9 mouse cellular contexts compared by ENCODE assay signal in the genomic region with DNA sequence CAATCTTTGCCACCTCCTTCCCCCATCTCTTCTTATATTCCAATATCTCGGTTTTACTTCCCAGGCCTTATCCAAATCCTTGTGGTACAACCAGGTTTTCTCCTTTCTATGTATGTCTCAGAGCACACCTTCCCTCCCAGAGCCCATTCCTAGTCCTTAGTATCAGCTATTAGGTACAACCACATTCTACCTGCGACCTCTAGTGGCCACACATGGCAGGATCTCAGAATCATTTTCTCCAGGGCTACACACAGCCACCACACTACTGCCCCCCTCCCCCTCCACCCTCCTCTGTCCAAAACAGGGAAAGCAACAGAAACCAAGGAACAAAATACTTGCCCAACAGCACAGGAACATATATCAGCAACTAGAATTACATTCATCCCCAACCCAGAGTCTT.
A peak's percentile ranks its signal among the peaks of the same experiment; 100 is the strongest.
DNase-seq lines count a peak whose midpoint lies in the region; ATAC-seq and TF ChIP-seq lines count a peak whose summit lies in the region.
"Had no signal": no experiment of that assay in that cellular context is flagged by ENCODE, and none has a peak within 500 bp of the region (broad histone marks: within the 10 kb centered on the region; RNA-seq: fewer than 3 reads in every experiment).

No protein-coding gene starts in this region.

- peak; percentile 27 for DNase-seq in heart, postnatal 4 days
- no peak for DNase-seq in heart, adult 11 months
- DNase-seq in G1E (ENCODE audit: low spot score) (no peak), liver (peak; percentile 23)
- DNase-seq in gastrocnemius, adult 8-10 months (ENCODE audit: low spot score in 2 of 2): no peak
- DNase-seq: liver, embryonic 13.5 days had no signal

- no peak overlapping the region for H3K4me3 ChIP-seq in G1E (ENCODE audit: low read depth, low read length)
- H3K4me3 ChIP-seq in cortical plate, adult 2 months (ENCODE audit: insufficient read depth, low read length): no peak overlapping the region
- H3K4me3 ChIP-seq in intestine, embryonic 15.5 days (replicated peaks): no peak overlapping the region
- H3K4me3 ChIP-seq: liver, embryonic 13.5 days had no signal

- H3K9me3 ChIP-seq in G1E (replicated peaks): 0 out of 2 replicates have a peak, but pooled peaks cover 2% of the 10 kb centered on the region
- H3K9me3 ChIP-seq in intestine, embryonic 15.5 days: no peaks in the 10 kb centered on the region
- H3K9me3 ChIP-seq: liver, embryonic 13.5 days had no signal

- WGBS in intestine, embryonic 15.5 days: 12% methylated on average over 2 of the region's 2 CpGs

- no peaks in the 10 kb centered on the region for H3K36me3 ChIP-seq in G1E (replicated peaks)
- H3K36me3 ChIP-seq in intestine, embryonic 15.5 days: no peaks in the 10 kb centered on the region
- H3K36me3 ChIP-seq: liver, embryonic 13.5 days had no signal

- no peaks in the 10 kb centered on the region for H3K4me1 ChIP-seq in G1E (ENCODE audit: insufficient read depth, low read depth, low read length)
- no peaks in the 10 kb centered on the region for H3K4me1 ChIP-seq in cortical plate, adult 2 months (ENCODE audit: control insufficient read depth, insufficient read depth, low read length)
- H3K4me1 ChIP-seq in intestine, embryonic 15.5 days (replicated peaks): no peaks in the 10 kb centered on the region
- H3K4me1 ChIP-seq: liver, embryonic 13.5 days had no signal

- no peak for TF ChIP-seq CTCF in G1E (IDR thresholded peaks at IDR 0.05; ENCODE audit: low read depth, low read length)
- TF ChIP-seq CTCF in cortical plate, adult 2 months (IDR thresholded peaks at IDR 0.05; ENCODE audit: extremely low read depth, insufficient read depth, low read length): peak; percentile 28; the same call in 1 of the 2 replicates

- H3K4me2 ChIP-seq in intestine, embryonic 15.5 days (replicated peaks): no peak overlapping the region
- H3K4me2 ChIP-seq: liver, embryonic 13.5 days had no signal

- H3K27ac ChIP-seq in cortical plate, adult 2 months (ENCODE audit: insufficient read depth, low read length): no peak overlapping the region
- H3K27ac ChIP-seq in intestine, embryonic 15.5 days: no peak overlapping the region
- H3K27ac ChIP-seq: liver, embryonic 13.5 days had no signal

- H3K9ac ChIP-seq in intestine, embryonic 15.5 days: no peak overlapping the region
- H3K9ac ChIP-seq: liver, embryonic 13.5 days had no signal

- H3K27me3 ChIP-seq in G1E (ENCODE audit: insufficient read depth, low read length): no peaks in the 10 kb centered on the region
- no peaks in the 10 kb centered on the region for H3K27me3 ChIP-seq in intestine, embryonic 15.5 days (replicated peaks)
- H3K27me3 ChIP-seq: liver, embryonic 13.5 days had no signal

- ATAC-seq in G1E (ENCODE audit: extremely low read depth, insufficient number of reproducible peaks, low FRiP score, poor library complexity, severe bottlenecking): peak; percentile 70; the same call in 1 of the 2 replicates
- ATAC-seq in intestine, embryonic 15.5 days: peak; percentile 67; the same call in 1 of the 2 replicates
- 0 out of 2 replicates have a peak, but pooled peaks have one; percentile 19 for ATAC-seq in neutrophil, adult 5-6 weeks (ENCODE audit: extremely low read depth, insufficient number of reproducible peaks, low FRiP score, poor library complexity, severe bottlenecking)

- TF ChIP-seq POLR2A in cortical plate, adult 2 months (IDR thresholded peaks at IDR 0.05; ENCODE audit: extremely low read depth, insufficient read depth, low read length): no peak

Comparison
In these comparisons a context has a peak if more than half of its experiments do, and no peak if none do; other contexts are left out.
1. DNase-seq: peak in heart, postnatal 4 days (single experiment) and liver (single experiment); none in heart, adult 11 months (single experiment), G1E (single experiment) and gastrocnemius, adult 8-10 months (0 of 2).
2. ATAC-seq: peak in every context shown above with its lines; median percentile 70 in G1E; 67 in intestine, embryonic 15.5 days; 19 in neutrophil, adult 5-6 weeks.